Mouse (Mus musculus) stomach, embryonic 14.5 days (tissue): ENCODE measurements at regions not wholly inside any gene's neighbourhood (a gene's known extent, or its start where the extent isn't known, plus 50 kb on each side); places are given as distances from the start of the nearest gene placed in this dataset.
"Not testable (repeated sequence)": the region's sequence is repeated elsewhere in the genome, so short reads cannot be mapped to it uniquely, and the experiment has no call there.

Experiments used
- ATAC-seq: fragments of 200-750 bp; cut with Nextera tagmentation; 2 replicates; pipeline ENCODE4 v1.8.0; 2017; ENCODE audit warnings: low read depth, moderate TSS enrichment; ENCODE audit not compliant: insufficient number of reproducible peaks, insufficient read depth, low FRiP score
- H3K27ac ChIP-seq: fragments of 300-500 bp; sonication (generic); 2 replicates; pipeline ENCODE4 v1.5.1; 2014; ENCODE audit warnings: mild to moderate bottlenecking, low read length, moderate library complexity, mixed read lengths
- H3K27me3 ChIP-seq: fragments of 300-500 bp; sonication (generic); 2 replicates; pipeline ENCODE4 v1.6.1; 2014; ENCODE audit warnings: low read length, control low read depth, mixed read lengths; ENCODE audit not compliant: control insufficient read depth, insufficient read depth
- H3K36me3 ChIP-seq: fragments of 300-500 bp; sonication (generic); 2 replicates; pipeline ENCODE4 v1.6.1; 2014; ENCODE audit warnings: mild to moderate bottlenecking, control low read depth, low read length, moderate library complexity, mixed read lengths; ENCODE audit not compliant: control insufficient read depth, insufficient read depth
- H3K4me1 ChIP-seq: fragments of 300-500 bp; sonication (generic); 2 replicates; pipeline ENCODE4 v1.6.1; 2014; ENCODE audit warnings: low read length, control low read depth, mixed read lengths; ENCODE audit not compliant: control insufficient read depth, insufficient read depth
- H3K4me2 ChIP-seq: fragments of 300-500 bp; sonication (generic); replicated peaks from 2 replicates; pipeline ENCODE4 v1.6.1; 2014; ENCODE audit warnings: low read depth, low read length, control low read depth
- H3K4me3 ChIP-seq: fragments of 300-500 bp; sonication (generic); 2 replicates; pipeline ENCODE4 v1.5.1; 2014; ENCODE audit warnings: low read depth, low read length, control low read depth
- H3K9ac ChIP-seq: fragments of 300-500 bp; sonication (generic); replicated peaks from 2 replicates; pipeline ENCODE4 v1.6.1; 2014; ENCODE audit warnings: low read depth, mild to moderate bottlenecking, control low read depth, low read length, moderate library complexity, mixed read lengths
- H3K9me3 ChIP-seq: fragments of 300-500 bp; sonication (generic); 2 replicates; pipeline ENCODE4 v1.6.1; 2016; ENCODE audit warnings: low read depth, low read length, control low read depth; ENCODE audit not compliant: control insufficient read depth
- WGBS: fragments of 180-500 bp; shearing (Covaris S2); extraction: QIAGEN DNeasy Blood & Tissue Kit; methylation state at CpG from one replicate; pipeline ENCODE4 v1.1.7; 2014; 5-methylcytosine and 5-hydroxymethylcytosine counted together

GRCm38 (mm10) chr4:8084954-8085639 is 153.7 kb downstream of the Car8 start:
- Histone ChIP-seq H3K4me2 (no peak overlapping the region), H3K27me3 (no peaks in the 10 kb centered on the region), H3K9ac (no peak overlapping the region), H3K9me3 (no peaks in the 10 kb centered on the region), H3K4me1 (no peaks in the 10 kb centered on the region), H3K27ac (no peak overlapping the region), H3K4me3 (no peak overlapping the region), H3K36me3 (no peaks in the 10 kb centered on the region)
- 0 out of 2 replicates have a peak, but pooled peaks have one; percentile 74 for ATAC-seq
- WGBS, result 27% methylated on average over 16 of the region's 16 CpGs

DNA sequence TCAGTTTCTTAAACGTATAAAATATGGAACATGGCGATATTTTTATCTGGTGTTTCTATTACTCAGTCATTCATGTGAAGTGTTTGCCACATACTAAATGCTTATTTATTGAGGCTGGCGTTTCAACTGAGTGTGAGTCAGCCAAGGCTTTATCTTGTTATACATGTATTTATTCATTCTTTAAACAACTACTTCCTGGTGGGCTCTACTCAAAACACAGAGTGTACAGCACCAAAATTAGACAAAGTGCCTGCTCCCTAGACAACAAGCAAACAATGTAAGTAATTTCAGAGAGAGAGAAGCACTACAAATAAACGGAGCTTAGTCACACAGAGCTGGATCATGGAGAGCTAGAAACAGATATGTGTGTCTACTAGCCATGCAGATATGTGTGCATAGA is 159.5 kb downstream of the Car8 start:
- no peak for ATAC-seq
- H3K4me2 ChIP-seq, result no peak overlapping the region
- no peaks in the 10 kb centered on the region for H3K9me3 ChIP-seq
- H3K27me3 ChIP-seq, result no peaks in the 10 kb centered on the region
- H3K36me3 ChIP-seq, result no peaks in the 10 kb centered on the region
- no peak overlapping the region for H3K9ac ChIP-seq
- no peaks in the 10 kb centered on the region for H3K4me1 ChIP-seq
- H3K4me3 ChIP-seq, result no peak overlapping the region
- H3K27ac ChIP-seq, result no peak overlapping the region
- 48% methylated on average over 4 of the region's 4 CpGs for WGBS

DNA sequence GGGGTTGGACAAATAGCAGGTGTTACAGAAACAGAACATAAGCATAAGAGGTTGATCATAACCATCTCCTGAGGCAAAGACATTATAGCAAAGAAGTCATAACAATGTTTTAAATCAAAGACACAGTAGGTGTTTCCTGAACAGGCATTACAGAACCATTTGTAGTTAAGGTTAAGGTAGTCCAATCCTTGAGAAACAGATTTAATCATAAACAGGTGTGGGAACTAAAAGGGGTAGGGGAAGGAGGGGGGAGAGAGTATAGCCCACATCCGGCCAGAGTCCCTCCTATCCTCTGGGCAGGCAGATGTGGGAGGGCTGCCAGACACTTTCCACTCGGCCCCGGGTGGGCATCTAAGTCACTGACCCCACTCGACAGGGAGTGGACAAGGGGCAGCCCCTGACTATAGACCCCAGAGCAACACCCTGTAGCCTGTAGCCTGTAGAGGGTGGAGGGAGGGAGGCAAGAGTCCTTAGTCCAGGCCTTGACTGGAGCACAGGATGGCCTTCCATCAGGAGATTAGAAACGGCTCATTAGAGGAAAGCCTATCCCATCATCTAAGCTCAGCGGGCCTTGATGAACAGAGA is 165.8 kb downstream of the Car8 start:
- H3K27me3 ChIP-seq, result no peaks in the 10 kb centered on the region
- H3K27ac ChIP-seq, result no peak overlapping the region
- no peak overlapping the region for H3K4me2 ChIP-seq
- 90% methylated on average over 6 of the region's 6 CpGs for WGBS
- no peaks in the 10 kb centered on the region for H3K4me1 ChIP-seq
- H3K36me3 ChIP-seq, result no peaks in the 10 kb centered on the region
- no peaks in the 10 kb centered on the region for H3K9me3 ChIP-seq
- no peak for ATAC-seq
- H3K4me3 ChIP-seq, result no peak overlapping the region
- H3K9ac ChIP-seq, result no peak overlapping the region

DNA sequence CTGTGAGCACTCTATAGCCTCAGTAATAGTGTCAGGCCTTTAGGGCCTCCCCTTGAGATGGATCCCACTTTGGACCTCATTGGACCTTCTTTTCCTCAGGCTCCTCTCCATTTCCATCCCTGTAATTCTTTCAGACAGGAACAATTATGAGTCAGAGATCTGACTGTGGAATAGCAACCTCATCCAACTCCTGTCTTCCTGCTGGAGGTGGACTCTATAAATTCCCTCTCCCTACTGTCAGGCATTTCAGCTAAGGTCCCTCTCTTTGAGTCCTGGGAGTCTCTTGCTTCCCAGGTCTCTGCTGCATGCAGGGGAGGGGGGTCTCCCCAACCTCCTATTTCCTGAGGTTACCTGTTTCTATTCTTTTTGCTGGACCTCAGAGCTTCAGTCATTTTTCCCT is 168.1 kb downstream of the Car8 start:
- not testable (repeated sequence) for H3K4me2 ChIP-seq, H3K4me1 ChIP-seq, H3K9me3 ChIP-seq, H3K36me3 ChIP-seq, H3K4me3 ChIP-seq, H3K27ac ChIP-seq, H3K27me3 ChIP-seq, H3K9ac ChIP-seq, ATAC-seq

DNA sequence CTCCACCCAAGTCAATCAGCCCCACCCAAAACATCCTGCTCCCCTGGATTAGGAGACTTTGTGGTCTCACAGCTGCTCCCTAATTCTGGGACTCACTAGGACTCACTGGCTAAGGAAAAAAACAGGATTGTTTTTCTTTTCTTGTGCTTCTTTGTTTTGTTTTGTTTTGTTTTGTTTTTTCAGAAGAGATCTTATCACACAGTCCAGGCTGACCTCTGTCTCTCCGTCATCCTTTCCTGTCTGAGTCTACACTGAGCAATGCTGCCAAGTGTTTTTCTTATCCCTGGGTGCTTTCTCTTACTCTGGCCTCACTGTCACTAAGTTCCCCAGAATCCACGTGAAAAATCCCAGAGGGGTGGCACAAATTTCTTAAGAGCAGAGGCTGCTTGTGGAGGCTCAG is 170.8 kb downstream of the Car8 start:
- no peak for ATAC-seq
- 35% methylated on average over 2 of the region's 2 CpGs for WGBS
- Histone ChIP-seq H3K4me3 (no peak overlapping the region), H3K4me1 (no peaks in the 10 kb centered on the region), H3K4me2 (no peak overlapping the region), H3K27ac (no peak overlapping the region), H3K9ac (no peak overlapping the region), H3K27me3 (no peaks in the 10 kb centered on the region), H3K9me3 (no peaks in the 10 kb centered on the region), H3K36me3 (no peaks in the 10 kb centered on the region)

GRCm38 (mm10) chr4:8041776-8042175 is 197.1 kb downstream of the Car8 start:
- Histone ChIP-seq H3K9ac (no peak overlapping the region), H3K27me3 (no peaks in the 10 kb centered on the region), H3K4me2 (no peak overlapping the region), H3K4me1 (no peaks in the 10 kb centered on the region), H3K27ac (no peak overlapping the region), H3K36me3 (no peaks in the 10 kb centered on the region), H3K4me3 (no peak overlapping the region), H3K9me3 (no peaks in the 10 kb centered on the region)
- no peak for ATAC-seq
- WGBS, result 78% methylated on average over 4 of the region's 4 CpGs

GRCm38 (mm10) chr4:8037863-8038262 is 201.0 kb downstream of the Car8 start:
- no peaks in the 10 kb centered on the region for H3K4me1 ChIP-seq
- no peak for ATAC-seq
- WGBS, result 89% methylated on average over 1 of the region's 1 CpGs
- no peaks in the 10 kb centered on the region for H3K9me3 ChIP-seq
- H3K27me3 ChIP-seq, result no peaks in the 10 kb centered on the region
- H3K9ac ChIP-seq, result no peak overlapping the region
- no peak overlapping the region for H3K4me2 ChIP-seq
- no peak overlapping the region for H3K4me3 ChIP-seq
- no peak overlapping the region for H3K27ac ChIP-seq
- H3K36me3 ChIP-seq, result no peaks in the 10 kb centered on the region

GRCm38 (mm10) chr4:8033402-8033801 is 205.4 kb downstream of the Car8 start:
- not testable (repeated sequence) for H3K27ac ChIP-seq, H3K9ac ChIP-seq, H3K27me3 ChIP-seq, H3K9me3 ChIP-seq, H3K4me2 ChIP-seq, H3K4me3 ChIP-seq, H3K4me1 ChIP-seq, ATAC-seq, H3K36me3 ChIP-seq
- WGBS, result 80% methylated on average over 1 of the region's 1 CpGs

DNA sequence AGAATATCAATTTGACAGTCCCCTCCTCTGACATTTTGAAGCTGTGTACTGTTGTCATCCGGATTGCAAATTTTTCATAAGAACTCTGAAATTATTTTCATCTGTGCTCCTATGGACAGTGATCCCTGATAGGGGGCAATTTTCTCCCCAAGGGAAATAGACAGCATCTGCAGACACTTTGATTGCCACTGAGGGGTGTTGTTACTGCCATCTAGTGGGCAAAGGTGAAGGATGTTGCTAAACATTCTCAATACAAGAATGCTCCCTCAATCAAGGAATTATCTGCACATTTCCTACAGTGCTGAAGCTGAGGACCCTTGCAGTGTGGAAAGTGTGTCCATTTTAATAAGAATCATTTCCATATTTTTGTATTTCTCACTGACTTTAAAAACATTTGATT is 233.7 kb downstream of the Car8 start:
- Histone ChIP-seq H3K27ac (no peak overlapping the region), H3K27me3 (no peaks in the 10 kb centered on the region), H3K9ac (no peak overlapping the region), H3K4me2 (no peak overlapping the region), H3K4me1 (no peaks in the 10 kb centered on the region), H3K9me3 (no peaks in the 10 kb centered on the region; the same call in 1 of the 2 replicates), H3K36me3 (no peaks in the 10 kb centered on the region), H3K4me3 (no peak overlapping the region)
- WGBS, result 16% methylated on average over 1 of the region's 1 CpGs
- no peak for ATAC-seq
